Mouse (Mus musculus) embryonic facial prominence, embryonic 14.5 days (tissue): ENCODE measurements around the gene Dctn3. TPM values are rescaled to one million over a fixed set of nuclear protein-coding genes. Genes with fewer than 3 reads are reported as not detected.

Source experiments
- ATAC-seq: fragments of 200-750 bp; cut with Nextera tagmentation; 2 replicates; pipeline ENCODE4 v1.8.0; 2017; ENCODE audit warnings: low read depth, moderate number of reproducible peaks, moderate TSS enrichment
- DNase-seq: peaks from one replicate; pipeline ENCODE4 v3.0.0-alpha.2; 2015; ENCODE audit warnings: low spot score
- H3K27ac ChIP-seq: fragments of 300-500 bp; sonication (generic); replicated peaks from 2 replicates; pipeline ENCODE4 v1.5.1; 2014; ENCODE audit warnings: low read depth, mild to moderate bottlenecking, low read length, moderate library complexity
- H3K27me3 ChIP-seq: fragments of 300-500 bp; sonication (generic); replicated peaks from 2 replicates; pipeline ENCODE4 v1.6.1; 2014; ENCODE audit warnings: low read length; ENCODE audit not compliant: control insufficient read depth, insufficient read depth
- H3K36me3 ChIP-seq: fragments of 300-500 bp; sonication (generic); 2 replicates; pipeline ENCODE4 v1.6.1; 2014; ENCODE audit warnings: low read length, mixed read lengths; ENCODE audit not compliant: control insufficient read depth, insufficient read depth
- H3K4me1 ChIP-seq: fragments of 300-500 bp; sonication (generic); 2 replicates; pipeline ENCODE4 v1.6.1; 2014; ENCODE audit warnings: antibody characterized with exemption, low read length; ENCODE audit not compliant: control insufficient read depth, insufficient read depth
- H3K4me2 ChIP-seq: fragments of 300-500 bp; sonication (generic); 2 replicates; pipeline ENCODE4 v1.6.1; 2014; ENCODE audit warnings: low read depth, mild to moderate bottlenecking, low read length, moderate library complexity, mixed read lengths
- H3K4me3 ChIP-seq: fragments of 300-500 bp; sonication (generic); 2 replicates; pipeline ENCODE4 v1.5.1; 2014; ENCODE audit warnings: low read depth, mild to moderate bottlenecking, low read length
- H3K9ac ChIP-seq: fragments of 300-500 bp; sonication (generic); 2 replicates; pipeline ENCODE4 v1.6.1; 2014; ENCODE audit warnings: low read depth, mild to moderate bottlenecking, low read length, moderate library complexity, mixed read lengths
- H3K9me3 ChIP-seq: fragments of 300-500 bp; sonication (generic); 2 replicates; pipeline ENCODE4 v1.6.1; 2016; ENCODE audit warnings: low read length; ENCODE audit not compliant: control insufficient read depth
- WGBS: fragments of 180-500 bp; shearing (Covaris S2); extraction: QIAGEN DNeasy Blood & Tissue Kit; methylation state at CpG from one replicate; pipeline ENCODE4 v1.1.7; 2014; 5-methylcytosine and 5-hydroxymethylcytosine counted together
- polyA plus RNA-seq: library from polyadenylated mRNA; unstranded; fragments of >200 nt; fragmentation: Nextera tagmentation; extraction: Ambion mirVana; gene quantifications from 2 replicates; pipeline ENCODE4 v1.2.1, GENCODE M21; 2014

Dctn3 gene
- polyA plus RNA-seq, 1 experiment from 2014 or later = 112 TPM

DNA sequence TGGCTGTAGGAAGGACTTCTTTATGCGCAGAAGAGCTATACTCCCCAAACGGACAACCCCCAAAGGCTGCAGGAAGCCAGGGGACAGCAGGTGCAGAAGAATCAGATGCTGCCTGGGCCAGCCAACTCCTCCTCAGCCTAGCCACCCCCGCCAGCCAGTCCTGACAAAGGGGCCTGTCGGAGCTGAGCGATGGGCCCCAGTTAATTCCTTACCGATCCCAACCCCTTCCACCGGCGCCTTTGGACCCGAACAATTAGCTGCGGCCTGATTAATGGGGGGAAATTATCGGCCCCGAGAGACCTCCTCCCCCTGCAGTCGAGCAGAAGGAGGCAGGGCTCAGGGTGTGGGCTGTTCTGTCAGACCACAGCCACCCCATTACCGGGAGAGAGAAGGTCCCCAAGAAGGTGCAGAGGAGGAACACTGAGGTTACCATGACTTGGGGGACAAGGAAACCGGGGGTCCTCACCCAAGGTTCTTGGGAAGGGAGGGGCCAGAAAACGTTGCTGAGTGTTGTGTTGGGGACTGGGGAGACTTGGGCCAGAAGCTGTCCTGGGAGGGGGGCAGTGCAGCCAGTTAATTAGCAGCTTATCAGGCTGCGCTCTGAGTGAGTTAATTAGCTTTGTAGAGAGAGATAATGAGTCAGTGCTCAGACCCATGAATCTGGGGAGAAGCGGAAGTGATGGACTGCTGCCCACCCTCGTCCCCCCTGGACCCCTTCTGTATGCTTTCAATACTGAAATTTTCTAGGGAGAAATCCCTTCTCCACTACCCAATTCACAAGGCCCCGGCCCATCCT, 4.1 kb upstream of the Dctn3 start:
- no peak overlapping the region for H3K9ac ChIP-seq
- ATAC-seq = no peak
- DNase-seq = no peak
- H3K27ac ChIP-seq = no peak overlapping the region
- WGBS = 19% methylated on average over 20 of the region's 20 CpGs
- H3K27me3 ChIP-seq = peaks cover 79% of the 10 kb centered on the region
- no peaks in the 10 kb centered on the region for H3K36me3 ChIP-seq
- peaks cover 10% of the 10 kb centered on the region for H3K4me1 ChIP-seq
- no peaks in the 10 kb centered on the region for H3K9me3 ChIP-seq
- H3K4me3 ChIP-seq = no peak overlapping the region
- H3K4me2 ChIP-seq = no peak overlapping the region

DNA sequence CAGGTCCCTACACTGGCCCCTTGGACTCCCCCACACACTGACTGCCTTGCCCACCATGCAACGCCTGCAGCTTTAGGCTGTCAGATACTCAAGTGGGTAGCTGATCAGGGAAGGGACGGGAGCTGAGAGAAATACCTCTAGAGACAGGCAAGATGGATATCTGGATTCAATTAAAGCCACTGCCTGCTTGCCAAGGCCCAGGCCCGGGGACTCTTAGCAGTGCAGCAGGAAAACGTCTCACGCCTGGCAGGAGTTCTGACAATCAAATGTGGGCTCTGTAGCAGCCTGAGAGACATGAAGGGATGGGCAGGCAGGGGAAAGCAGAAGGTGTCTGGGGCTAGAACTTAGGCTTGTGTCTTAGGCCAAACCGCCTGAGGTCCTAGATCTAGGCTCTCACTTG, 6.1 kb downstream of the Dctn3 start:
- Histone ChIP-seq H3K4me2 (no peak overlapping the region), H3K9me3 (no peaks in the 10 kb centered on the region), H3K27ac (peak overlapping the region; percentile 25; the same call in 1 of the 2 replicates), H3K4me3 (no peak overlapping the region), H3K27me3 (no peaks in the 10 kb centered on the region), H3K9ac (peak overlapping the region; percentile 17; the same call in 1 of the 2 replicates), H3K4me1 (peaks cover 12% of the 10 kb centered on the region), H3K36me3 (peaks cover 27% of the 10 kb centered on the region; the same call in 1 of the 2 replicates)
- WGBS = 36% methylated on average over 6 of the region's 6 CpGs
- DNase-seq (peak; percentile 73), ATAC-seq (no peak)

GRCm38 (mm10) chr4:41715596-41715995, 7.4 kb downstream of the Dctn3 start:
- WGBS = 84% methylated on average over 5 of the region's 5 CpGs
- ATAC-seq (no peak), DNase-seq (no peak)
- Histone ChIP-seq H3K27me3 (no peaks in the 10 kb centered on the region), H3K36me3 (peaks cover 33% of the 10 kb centered on the region; the same call in 1 of the 2 replicates), H3K9me3 (no peaks in the 10 kb centered on the region), H3K4me2 (no peak overlapping the region), H3K4me1 (peaks cover 17% of the 10 kb centered on the region), H3K4me3 (no peak overlapping the region), H3K9ac (no peak overlapping the region), H3K27ac (no peak overlapping the region)

DNA sequence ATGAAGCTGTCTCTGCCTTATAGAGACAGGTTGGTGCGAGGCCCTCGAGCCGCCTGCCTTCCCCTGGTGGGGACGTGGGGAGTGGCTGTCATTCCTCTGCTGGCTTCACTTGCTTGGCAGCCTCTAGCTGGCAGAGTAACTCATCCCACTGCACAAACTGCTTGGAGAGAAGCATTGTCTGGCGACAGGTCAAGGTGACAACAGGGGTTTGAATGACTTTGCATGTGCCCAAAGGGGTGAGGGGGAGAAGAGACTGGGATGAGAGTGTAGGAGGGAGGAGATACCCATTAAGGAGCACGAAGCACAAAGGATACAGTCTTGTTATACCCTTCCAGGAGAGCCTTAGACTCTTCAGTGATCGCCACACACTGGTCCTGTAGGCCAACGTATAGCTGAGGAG, 7.9 kb downstream of the Dctn3 start:
- Histone ChIP-seq H3K9me3 (no peaks in the 10 kb centered on the region), H3K27ac (no peak overlapping the region), H3K4me3 (no peak overlapping the region), H3K27me3 (no peaks in the 10 kb centered on the region), H3K4me1 (peaks cover 17% of the 10 kb centered on the region), H3K9ac (no peak overlapping the region), H3K4me2 (no peak overlapping the region), H3K36me3 (peaks cover 35% of the 10 kb centered on the region; the same call in 1 of the 2 replicates)
- DNase-seq (no peak), ATAC-seq (no peak)
- WGBS = 76% methylated on average over 8 of the region's 8 CpGs

GRCm38 (mm10) chr4:41714276-41714675, 8.7 kb downstream of the Dctn3 start:
- ATAC-seq (0 out of 2 replicates have a peak, but pooled peaks have one; percentile 20), DNase-seq (peak; percentile 86)
- H3K27ac ChIP-seq = no peak overlapping the region
- peak overlapping the region; percentile 70 for H3K4me3 ChIP-seq
- peaks cover 27% of the 10 kb centered on the region; the same call in 1 of the 2 replicates for H3K36me3 ChIP-seq
- no peaks in the 10 kb centered on the region for H3K9me3 ChIP-seq
- peaks cover 17% of the 10 kb centered on the region for H3K4me1 ChIP-seq
- H3K9ac ChIP-seq = no peak overlapping the region
- no peaks in the 10 kb centered on the region for H3K27me3 ChIP-seq
- H3K4me2 ChIP-seq = peak overlapping the region; percentile 78
- 7% methylated on average over 8 of the region's 8 CpGs for WGBS

DNA sequence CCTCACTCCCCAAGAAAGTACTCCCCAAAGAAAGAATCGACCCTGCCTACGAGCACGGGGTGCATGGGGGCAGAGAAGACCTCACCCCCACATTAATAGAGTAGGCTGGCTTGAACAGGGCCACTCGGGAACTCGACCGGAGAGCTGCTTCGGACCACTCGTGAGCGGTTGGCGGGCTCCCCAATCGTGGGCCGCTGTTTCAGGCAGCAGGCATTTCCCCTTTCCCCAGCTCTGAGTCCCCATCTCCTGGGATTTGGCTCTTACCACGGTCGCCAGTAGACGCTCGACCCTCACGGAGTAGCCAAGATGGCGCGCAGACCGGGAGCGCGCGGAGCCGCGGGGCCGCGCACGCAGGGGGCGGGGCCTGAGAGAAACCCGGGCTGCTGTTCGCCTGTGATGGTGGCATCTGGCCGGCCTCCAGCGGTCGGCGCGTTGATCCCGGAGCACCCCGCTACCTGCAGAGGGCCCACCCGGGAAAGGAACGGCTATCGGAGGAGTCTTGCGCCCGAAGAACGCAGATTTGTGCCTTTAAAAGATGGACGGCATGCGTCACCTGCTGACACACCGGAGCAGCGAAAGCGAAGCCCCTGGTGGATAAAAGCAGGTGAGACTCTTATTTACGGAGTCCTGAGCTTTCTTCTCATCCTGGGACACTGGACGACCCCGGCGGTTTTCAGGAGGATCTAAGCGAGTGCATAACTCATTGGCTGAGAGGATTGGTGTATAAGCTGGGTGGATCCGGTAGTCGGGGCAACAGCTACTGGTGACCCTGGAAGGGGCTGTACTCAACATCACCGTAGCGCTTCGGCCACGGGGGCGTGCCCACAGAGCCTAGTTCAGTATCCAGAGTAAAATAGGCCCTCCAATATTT, 9.5 kb downstream of the Dctn3 start, which contains the start of gene Rpp25l:
Rpp25l (minus strand) TSS at position 338 of the 871 bp plus-strand sequence.
- Histone ChIP-seq H3K9me3 (no peaks in the 10 kb centered on the region), H3K27me3 (no peaks in the 10 kb centered on the region), H3K4me3 (peak within 1 kb of the TSS; percentile 70), H3K4me2 (peak within 1 kb of the TSS; percentile 78), H3K27ac (peak within 1 kb of the TSS; percentile 36), H3K9ac (peak within 1 kb of the TSS; percentile 89), H3K4me1 (peaks cover 17% of the 10 kb centered on the region), H3K36me3 (peaks cover 19% of the 10 kb centered on the region; the same call in 1 of the 2 replicates)
- under 1% methylated on average over 48 of the region's 61 CpGs for WGBS
- ATAC-seq (peak; percentile 68), DNase-seq (peak; percentile 79)

DNA sequence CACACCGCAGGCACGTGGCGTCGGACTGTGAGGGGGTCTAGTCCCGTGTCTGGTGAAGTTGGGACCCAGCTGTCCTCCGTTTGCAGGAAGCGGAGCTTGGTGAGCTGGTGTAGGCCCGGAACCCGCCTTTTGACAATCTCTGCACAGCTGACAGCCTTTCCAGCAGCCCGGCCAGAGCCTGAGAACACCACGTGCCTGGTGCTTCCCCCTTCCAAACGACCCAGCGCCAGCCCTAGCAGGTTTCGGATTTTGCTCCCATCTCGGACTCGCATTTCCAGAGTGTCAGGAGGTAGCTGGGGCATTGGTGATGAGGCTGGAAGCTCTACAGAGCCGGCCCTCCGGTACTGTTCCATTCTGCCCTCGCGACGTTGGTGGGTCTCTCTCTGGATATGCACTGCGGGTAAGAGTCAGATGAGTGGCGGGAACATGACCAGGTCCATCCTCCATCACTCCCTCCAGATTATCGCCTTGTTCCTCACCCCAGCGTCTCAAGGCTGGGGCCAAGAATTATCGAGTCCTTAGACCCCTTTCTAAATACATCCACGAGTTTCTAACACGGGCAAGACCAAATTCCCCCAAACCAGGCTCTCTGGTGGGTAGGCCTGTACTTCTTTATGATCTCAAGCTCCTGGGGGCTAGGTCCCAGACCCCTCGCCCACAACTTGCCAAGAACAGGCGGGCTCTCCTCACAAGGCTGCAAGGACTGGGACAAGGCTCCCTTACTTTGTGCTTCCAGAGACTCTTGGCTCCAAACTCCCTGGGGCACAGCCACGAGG, 10.4 kb downstream of the Dctn3 start:
- Histone ChIP-seq H3K27me3 (no peaks in the 10 kb centered on the region), H3K27ac (peak overlapping the region; percentile 36), H3K9ac (peak overlapping the region; percentile 89), H3K4me3 (peak overlapping the region; percentile 70), H3K4me1 (peaks cover 17% of the 10 kb centered on the region), H3K36me3 (0 out of 2 replicates have a peak, but pooled peaks cover 12% of the 10 kb centered on the region), H3K4me2 (peak overlapping the region; percentile 78), H3K9me3 (no peaks in the 10 kb centered on the region)
- WGBS = 40% methylated on average over 30 of the region's 31 CpGs
- no peak for DNase-seq
- ATAC-seq = peak; percentile 7; the same call in 1 of the 2 replicates
